Mouse (Mus musculus): ENCODE data around the gene Nr4a1. TPM values are rescaled to one million over a fixed set of nuclear protein-coding genes. Genes with fewer than 3 reads are reported as not detected.

The Nr4a1 gene
- total RNA-seq, 2 experiments from 2014 or later, result 30.5 to 49.0 TPM

- intact Hi-C loops (cut with DNase I; ENCODE audit: low total_unique reads), result no loop called here
- no peak for DNase-seq
Measured at GRCm38 (mm10) chr15:101321126-101321525, 67.1 kb downstream of the Nr4a1 start.

GRCm38 (mm10) chr15:101322106-101322505 is 68.0 kb downstream of the Nr4a1 start:
- intact Hi-C loops (cut with DNase I; ENCODE audit: low total_unique reads), result no loop called here
- DNase-seq, result no peak

GRCm38 (mm10) chr15:101322640-101323039 is 68.6 kb downstream of the Nr4a1 start:
- intact Hi-C loops (cut with DNase I; ENCODE audit: low total_unique reads), result no loop called here
- DNase-seq, result no peak

GRCm38 (mm10) chr15:101323511-101323910 is 69.4 kb downstream of the Nr4a1 start:
- DNase-seq, result no peak
- intact Hi-C loops (cut with DNase I; ENCODE audit: low total_unique reads), result no loop called here

Other genes starting within 250 kb of the Nr4a1 start
- not detected for gene Gm47841, start 206.9 kb upstream of the Nr4a1 start, total RNA-seq (2021)
- gene Fignl2, start 175.7 kb upstream of the Nr4a1 start, total RNA-seq (2021), result 1 to 10 TPM; 1.3 to 1.4 TPM
- gene Ankrd33, start 138.5 kb upstream of the Nr4a1 start, total RNA-seq (2021), result not detected
- 10 to 100 TPM; 12.9 to 15.0 TPM for gene Acvrl1, start 125.7 kb upstream of the Nr4a1 start, total RNA-seq (2021)
- gene Acvr1b, start 80.2 kb upstream of the Nr4a1 start, total RNA-seq (2021), result 10 to 100 TPM; 21.8 to 29.9 TPM
- gene Grasp, start 30.1 kb upstream of the Nr4a1 start, total RNA-seq (2021), result 1 to 10 TPM; 8.3 to 9.4 TPM
- 10 to 100 TPM; 27.7 to 35.0 TPM for gene Atg101, start 30.0 kb downstream of the Nr4a1 start, total RNA-seq (2021)
- gene 6030408B16Rik, start 38.9 kb downstream of the Nr4a1 start, total RNA-seq (2021), result under 1 TPM; 0.22 to 0.29 TPM
- gene Krt80, start 115.9 kb downstream of the Nr4a1 start, total RNA-seq (2021), result 1 to 10 TPM in 1 of 2 experiments, under 1 TPM in 1; 0.69 to 1.4 TPM
- not detected for gene Krt7, start 156.8 kb downstream of the Nr4a1 start, total RNA-seq (2021)
- not detected for gene Krt87, start 184.5 kb downstream of the Nr4a1 start, total RNA-seq (2021)
- gene Krt88, start 193.5 kb downstream of the Nr4a1 start, total RNA-seq (2021), result not detected
- gene Krt81, start 209.5 kb downstream of the Nr4a1 start, total RNA-seq (2021), result not detected
- gene Krt86, start 219.2 kb downstream of the Nr4a1 start, total RNA-seq (2021), result not detected
- under 1 TPM in 1 of 2 experiments, not detected in 1; 0.14 TPM for gene Krt83, start 237.2 kb downstream of the Nr4a1 start, total RNA-seq (2021)